Mouse (Mus musculus): ENCODE measurements around the gene Gpr19. TPM values are rescaled to one million over a fixed set of nuclear protein-coding genes. Genes with fewer than 3 reads are reported as not detected.

The Gpr19 gene
- total and polyA plus RNA-seq, 2 experiments from 2014 or later = 34.2 to 41.6 TPM

DNA sequence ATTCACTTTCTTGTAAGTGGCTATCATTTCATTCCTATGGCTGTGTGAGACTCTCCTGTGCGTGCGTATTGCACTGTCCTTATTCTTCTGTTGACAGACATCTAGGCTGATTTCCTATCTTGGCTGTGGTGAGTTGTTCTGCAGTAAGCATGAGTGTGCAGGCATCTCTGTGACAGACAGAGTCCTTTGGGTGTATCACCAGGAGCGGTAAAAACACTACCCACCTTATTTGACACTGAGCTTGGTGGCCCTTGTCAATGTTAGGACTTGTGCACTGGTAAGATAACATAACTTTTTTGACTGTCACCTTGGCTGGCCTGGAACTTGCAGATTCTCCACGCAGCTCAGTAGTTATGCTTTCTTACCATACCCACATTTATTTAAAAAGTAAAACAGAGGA is 27.5 kb downstream of the Gpr19 start:
- ATAC-seq (ENCODE audit: low FRiP score) = no peak
- Histone ChIP-seq H3K36me3 (ENCODE audit: insufficient read depth, low read length) (peaks cover 26% of the 10 kb centered on the region), H3K4me1 (ENCODE audit: insufficient read depth, low read length) (no peaks in the 10 kb centered on the region), H3K9me3 (ENCODE audit: low read length) (no peaks in the 10 kb centered on the region), H3K4me3 (ENCODE audit: low read depth, low read length) (no peak overlapping the region), H3K27me3 (ENCODE audit: insufficient read depth, low read length) (no peaks in the 10 kb centered on the region), H3K4me2 (ENCODE audit: low read depth, low read length, poor library complexity, severe bottlenecking) (no peak overlapping the region), H3K27ac (ENCODE audit: low read depth, low read length) (no peak overlapping the region), H3K9ac (replicated peaks; ENCODE audit: low read length, poor library complexity, severe bottlenecking) (no peak overlapping the region)
- 95% methylated on average over 4 of the region's 4 CpGs for WGBS
- no peak for TF ChIP-seq CTCF (IDR thresholded peaks at IDR 0.05)
- DNase-seq (ENCODE audit: low spot score) = no peak

DNA sequence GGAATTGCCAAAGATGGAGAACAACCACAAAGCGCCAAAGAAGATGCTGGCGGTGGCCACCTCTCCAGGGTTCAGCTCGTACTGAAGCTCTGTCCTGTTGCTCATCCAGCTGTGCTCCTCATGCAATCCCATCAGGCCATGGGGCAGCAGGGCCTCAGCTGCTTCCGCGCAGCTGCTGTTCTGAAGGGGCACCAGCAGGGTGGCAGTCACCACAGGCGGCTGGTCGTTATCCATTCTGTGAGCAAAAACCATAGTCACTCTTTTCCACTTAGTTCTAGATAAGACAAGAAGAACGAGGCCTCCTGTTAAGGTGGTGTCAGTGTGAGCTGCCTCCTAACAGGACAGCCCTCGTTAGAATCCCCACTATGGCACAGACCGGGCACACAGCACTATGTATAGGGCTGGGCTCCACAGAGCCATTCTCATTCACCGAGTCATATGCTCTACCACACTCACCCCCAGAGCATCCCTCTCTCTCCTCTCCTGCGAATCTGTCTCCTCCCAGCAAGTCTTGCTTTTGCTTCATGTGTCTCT is 28.1 kb downstream of the Gpr19 start:
- H3K4me3 ChIP-seq (ENCODE audit: low read depth, low read length) = no peak overlapping the region
- H3K27me3 ChIP-seq (ENCODE audit: insufficient read depth, low read length) = no peaks in the 10 kb centered on the region
- ATAC-seq (ENCODE audit: low FRiP score) = no peak
- H3K9ac ChIP-seq (replicated peaks; ENCODE audit: low read length, poor library complexity, severe bottlenecking) = no peak overlapping the region
- WGBS = 92% methylated on average over 12 of the region's 12 CpGs
- no peaks in the 10 kb centered on the region for H3K9me3 ChIP-seq (ENCODE audit: low read length)
- no peaks in the 10 kb centered on the region for H3K4me1 ChIP-seq (ENCODE audit: insufficient read depth, low read length)
- peaks cover 26% of the 10 kb centered on the region for H3K36me3 ChIP-seq (ENCODE audit: insufficient read depth, low read length)
- DNase-seq (ENCODE audit: low spot score) = no peak
- TF ChIP-seq CTCF (IDR thresholded peaks at IDR 0.05) = no peak
- H3K4me2 ChIP-seq (ENCODE audit: low read depth, low read length, poor library complexity, severe bottlenecking) = no peak overlapping the region
- H3K27ac ChIP-seq (ENCODE audit: low read depth, low read length) = no peak overlapping the region

DNA sequence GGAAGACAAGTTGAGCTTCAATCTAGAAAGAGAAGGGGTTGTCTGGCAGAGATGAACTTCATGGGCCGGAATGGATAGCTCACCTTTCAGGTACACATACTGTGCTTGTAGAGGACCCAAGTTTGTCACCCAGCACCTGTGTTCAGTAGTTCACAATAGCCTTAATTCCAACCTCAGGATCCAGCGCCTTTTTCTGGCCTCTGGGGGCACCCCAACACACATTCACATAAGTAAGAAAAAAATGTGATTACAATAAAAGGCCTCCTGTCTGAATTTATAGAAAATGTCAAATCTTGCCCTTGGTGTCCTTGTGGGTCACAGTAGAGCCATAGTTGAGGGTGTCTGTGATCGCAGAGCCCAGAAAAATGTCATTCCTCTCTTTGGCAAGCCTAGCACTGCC is 31.1 kb downstream of the Gpr19 start:
- Histone ChIP-seq H3K9ac (replicated peaks; ENCODE audit: low read length, poor library complexity, severe bottlenecking) (no peak overlapping the region), H3K27ac (ENCODE audit: low read depth, low read length) (no peak overlapping the region), H3K9me3 (ENCODE audit: low read length) (no peaks in the 10 kb centered on the region), H3K4me2 (ENCODE audit: low read depth, low read length, poor library complexity, severe bottlenecking) (no peak overlapping the region), H3K36me3 (ENCODE audit: insufficient read depth, low read length) (peaks cover 26% of the 10 kb centered on the region), H3K4me3 (ENCODE audit: low read depth, low read length) (no peak overlapping the region), H3K4me1 (ENCODE audit: insufficient read depth, low read length) (no peaks in the 10 kb centered on the region), H3K27me3 (ENCODE audit: insufficient read depth, low read length) (no peaks in the 10 kb centered on the region)
- TF ChIP-seq CTCF (IDR thresholded peaks at IDR 0.05) = peak; percentile 27; the same call in 1 of the 2 replicates
- 93% methylated on average over 3 of the region's 3 CpGs for WGBS
- no peak for DNase-seq (ENCODE audit: low spot score)
- ATAC-seq (ENCODE audit: low FRiP score) = no peak

DNA sequence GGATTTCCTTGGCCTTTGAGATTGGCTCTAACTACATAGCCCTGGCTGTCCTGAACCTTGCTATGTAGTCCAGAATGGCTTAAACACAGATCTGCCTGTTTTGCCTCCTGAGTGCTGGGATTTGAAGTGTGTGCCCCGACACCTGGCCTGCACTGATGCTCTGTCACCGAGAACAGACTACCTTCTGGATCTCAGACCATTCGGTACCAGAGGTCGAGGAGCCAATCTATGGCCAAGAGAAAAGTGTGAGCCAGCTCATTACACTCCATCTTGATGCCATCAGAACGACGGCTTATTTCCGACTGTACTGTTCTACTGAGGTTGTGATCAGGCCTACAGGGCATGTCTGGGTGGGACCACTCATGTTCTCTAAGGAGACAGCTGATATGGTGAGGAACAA is 32.3 kb downstream of the Gpr19 start:
- Histone ChIP-seq H3K36me3 (ENCODE audit: insufficient read depth, low read length) (peaks cover 26% of the 10 kb centered on the region), H3K27me3 (ENCODE audit: insufficient read depth, low read length) (no peaks in the 10 kb centered on the region), H3K4me1 (ENCODE audit: insufficient read depth, low read length) (no peaks in the 10 kb centered on the region; the same call in 1 of the 2 replicates), H3K9ac (replicated peaks; ENCODE audit: low read length, poor library complexity, severe bottlenecking) (no peak overlapping the region), H3K27ac (ENCODE audit: low read depth, low read length) (no peak overlapping the region), H3K9me3 (ENCODE audit: low read length) (no peaks in the 10 kb centered on the region), H3K4me2 (ENCODE audit: low read depth, low read length, poor library complexity, severe bottlenecking) (no peak overlapping the region), H3K4me3 (ENCODE audit: low read depth, low read length) (no peak overlapping the region)
- 94% methylated on average over 7 of the region's 7 CpGs for WGBS
- no peak for TF ChIP-seq CTCF (IDR thresholded peaks at IDR 0.05)
- ATAC-seq (ENCODE audit: low FRiP score) (no peak), DNase-seq (ENCODE audit: low spot score) (no peak)

DNA sequence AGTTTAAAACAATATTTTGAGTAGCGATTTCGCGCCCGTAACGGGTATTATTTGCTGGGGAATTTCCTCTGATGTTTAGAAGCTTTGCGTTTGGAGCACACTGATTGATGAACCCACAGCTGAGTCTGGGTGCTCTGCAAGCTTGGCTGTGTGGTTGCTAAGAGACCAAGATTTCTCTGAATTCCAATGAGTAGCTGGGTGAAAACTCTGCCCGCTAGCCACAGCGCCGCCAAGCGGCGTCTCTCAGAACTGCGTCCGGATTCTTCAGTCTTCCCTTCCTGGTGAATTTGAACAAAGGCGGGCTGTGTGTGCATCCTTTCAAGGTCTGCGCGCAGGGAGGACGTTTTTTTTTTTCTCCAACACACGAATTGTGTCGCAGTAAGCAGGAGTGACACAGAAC is 35.2 kb downstream of the Gpr19 start:
- TF ChIP-seq CTCF (IDR thresholded peaks at IDR 0.05) = peak; percentile 97
- H3K27me3 ChIP-seq (ENCODE audit: insufficient read depth, low read length) = no peaks in the 10 kb centered on the region
- H3K4me3 ChIP-seq (ENCODE audit: low read depth, low read length) = peak overlapping the region; percentile 31
- no peaks in the 10 kb centered on the region; the same call in 1 of the 2 replicates for H3K4me1 ChIP-seq (ENCODE audit: insufficient read depth, low read length)
- DNase-seq (ENCODE audit: low spot score) = peak; percentile 98
- H3K36me3 ChIP-seq (ENCODE audit: insufficient read depth, low read length) = peaks cover 9% of the 10 kb centered on the region; the same call in 1 of the 2 replicates
- WGBS = 1% methylated on average over 19 of the region's 19 CpGs
- H3K9me3 ChIP-seq (ENCODE audit: low read length) = no peaks in the 10 kb centered on the region
- peak overlapping the region; percentile 55 for H3K4me2 ChIP-seq (ENCODE audit: low read depth, low read length, poor library complexity, severe bottlenecking)
- H3K27ac ChIP-seq (ENCODE audit: low read depth, low read length) = peak overlapping the region; percentile 69
- H3K9ac ChIP-seq (replicated peaks; ENCODE audit: low read length, poor library complexity, severe bottlenecking) = peak overlapping the region; percentile 46; the same call in 1 of the 2 replicates
- ATAC-seq (ENCODE audit: low FRiP score) = peak; percentile 87

DNA sequence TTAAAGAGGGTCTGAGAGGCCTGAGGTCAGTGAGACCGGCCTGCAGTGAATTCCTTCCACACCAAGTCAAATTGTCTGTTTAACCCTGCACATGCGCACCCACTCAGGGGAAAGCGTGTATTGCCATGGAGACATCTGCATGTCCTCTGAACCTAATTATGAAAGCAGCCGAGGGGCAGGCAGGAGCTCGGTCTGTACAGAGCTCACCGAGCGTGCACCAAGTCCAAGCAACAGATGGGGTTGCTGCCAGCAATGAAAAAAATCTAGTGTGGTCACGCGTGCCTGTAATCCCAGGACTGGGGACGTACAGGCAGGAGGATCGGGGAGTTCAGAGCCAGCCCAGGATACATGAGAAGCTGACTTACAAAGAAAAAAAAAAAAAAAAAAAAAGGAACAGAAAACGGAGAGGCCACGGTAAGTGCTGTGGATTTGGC is 35.7 kb downstream of the Gpr19 start:
- H3K9me3 ChIP-seq (ENCODE audit: low read length) = no peaks in the 10 kb centered on the region
- no peaks in the 10 kb centered on the region for H3K27me3 ChIP-seq (ENCODE audit: insufficient read depth, low read length)
- WGBS = 6% methylated on average over 13 of the region's 13 CpGs
- peak; percentile 81 for ATAC-seq (ENCODE audit: low FRiP score)
- peaks cover 5% of the 10 kb centered on the region for H3K36me3 ChIP-seq (ENCODE audit: insufficient read depth, low read length)
- peak; percentile 60 for DNase-seq (ENCODE audit: low spot score)
- H3K4me3 ChIP-seq (ENCODE audit: low read depth, low read length) = peak overlapping the region; percentile 31
- H3K27ac ChIP-seq (ENCODE audit: low read depth, low read length) = peak overlapping the region; percentile 69
- no peaks in the 10 kb centered on the region; the same call in 1 of the 2 replicates for H3K4me1 ChIP-seq (ENCODE audit: insufficient read depth, low read length)
- peak overlapping the region; percentile 55 for H3K4me2 ChIP-seq (ENCODE audit: low read depth, low read length, poor library complexity, severe bottlenecking)
- no peak for TF ChIP-seq CTCF (IDR thresholded peaks at IDR 0.05)
- H3K9ac ChIP-seq (replicated peaks; ENCODE audit: low read length, poor library complexity, severe bottlenecking) = peak overlapping the region; percentile 46; the same call in 1 of the 2 replicates
